Mouse (Mus musculus): Measurements from ENCODE around the gene Tbc1d9b. TPM values are rescaled to one million over a fixed set of nuclear protein-coding genes. Genes with fewer than 3 reads are reported as not detected.

Gene Tbc1d9b
- polyA plus RNA-seq, 1 experiment, result 10.9 TPM

DNA sequence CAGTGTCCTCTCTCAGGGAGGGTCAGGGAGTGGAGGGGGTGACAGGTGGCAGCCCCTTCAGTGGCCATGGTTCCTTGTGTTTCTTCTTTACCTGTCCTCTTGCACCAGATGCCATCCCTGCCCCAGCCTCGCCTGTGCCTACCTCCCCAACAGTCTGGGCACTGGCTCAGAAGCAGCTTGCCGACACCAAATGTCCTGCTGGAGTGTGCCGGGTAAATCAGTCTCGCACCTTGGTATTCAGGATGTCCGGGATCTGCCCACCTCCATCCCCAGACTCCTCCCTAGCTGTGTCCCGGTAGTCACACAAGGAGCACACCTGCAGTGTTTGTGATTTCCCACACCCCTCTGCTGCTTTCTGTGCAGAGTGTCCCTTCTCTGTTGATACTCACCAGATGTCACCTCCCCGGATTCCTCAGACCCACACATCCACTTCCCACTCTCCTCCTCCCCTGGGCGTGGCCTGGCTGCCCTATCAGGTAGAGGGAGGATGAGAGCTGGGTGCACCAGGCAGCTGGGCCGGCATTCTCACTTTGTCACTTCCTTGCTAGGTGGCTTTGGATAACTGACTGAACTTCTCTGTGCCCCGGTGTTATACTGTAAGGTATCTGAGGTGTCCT lies 7.1 kb downstream of the Tbc1d9b start:
- no peak overlapping the region for H3K27ac ChIP-seq (ENCODE audit: control insufficient read depth, insufficient read depth, low read depth, low read length)
- no peaks in the 10 kb centered on the region for H3K4me1 ChIP-seq (ENCODE audit: control insufficient read depth, insufficient read depth, low read length)
- TF ChIP-seq CTCF (IDR thresholded peaks at IDR 0.05; ENCODE audit: control insufficient read depth, insufficient read depth, insufficient replicate concordance, low read depth, low read length), result no peak
- no peak for TF ChIP-seq POLR2A (IDR thresholded peaks at IDR 0.05; ENCODE audit: control insufficient read depth, low read depth, low read length)
- no peak overlapping the region for H3K4me3 ChIP-seq (ENCODE audit: control insufficient read depth, low read depth, low read length)
- H3K27me3 ChIP-seq (ENCODE audit: control insufficient read depth, insufficient read depth, low read length), result no peaks in the 10 kb centered on the region
- no peaks in the 10 kb centered on the region for H3K36me3 ChIP-seq (ENCODE audit: control insufficient read depth, insufficient read depth, low read length)

DNA sequence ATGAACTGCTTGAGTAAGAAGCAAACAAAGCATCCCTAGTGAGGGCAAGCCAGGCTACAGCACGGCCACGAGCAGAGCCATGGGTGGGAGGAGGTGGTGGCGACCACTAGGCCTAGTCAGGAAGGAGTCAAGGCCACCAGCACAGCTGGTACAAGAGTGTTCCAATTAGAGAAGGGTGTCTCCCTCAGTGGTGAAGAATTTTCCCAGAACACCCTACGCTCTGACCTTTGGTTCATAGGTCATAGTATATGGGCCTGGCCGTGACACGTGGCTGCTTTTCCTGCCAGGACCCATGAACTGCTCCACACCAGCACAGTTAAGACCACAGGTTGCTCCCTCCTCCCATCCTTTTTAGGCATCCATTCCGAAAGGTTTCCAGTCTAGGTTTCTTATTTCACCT lies 8.4 kb downstream of the Tbc1d9b start:
- TF ChIP-seq CTCF (IDR thresholded peaks at IDR 0.05; ENCODE audit: control insufficient read depth, insufficient read depth, insufficient replicate concordance, low read depth, low read length) (no peak), POLR2A (IDR thresholded peaks at IDR 0.05; ENCODE audit: control insufficient read depth, low read depth, low read length) (no peak)
- H3K36me3 ChIP-seq (ENCODE audit: control insufficient read depth, insufficient read depth, low read length), result no peaks in the 10 kb centered on the region
- 0 out of 2 replicates have a peak overlapping the region, but pooled peaks have one; percentile 46 for H3K27ac ChIP-seq (ENCODE audit: control insufficient read depth, insufficient read depth, low read depth, low read length)

DNA sequence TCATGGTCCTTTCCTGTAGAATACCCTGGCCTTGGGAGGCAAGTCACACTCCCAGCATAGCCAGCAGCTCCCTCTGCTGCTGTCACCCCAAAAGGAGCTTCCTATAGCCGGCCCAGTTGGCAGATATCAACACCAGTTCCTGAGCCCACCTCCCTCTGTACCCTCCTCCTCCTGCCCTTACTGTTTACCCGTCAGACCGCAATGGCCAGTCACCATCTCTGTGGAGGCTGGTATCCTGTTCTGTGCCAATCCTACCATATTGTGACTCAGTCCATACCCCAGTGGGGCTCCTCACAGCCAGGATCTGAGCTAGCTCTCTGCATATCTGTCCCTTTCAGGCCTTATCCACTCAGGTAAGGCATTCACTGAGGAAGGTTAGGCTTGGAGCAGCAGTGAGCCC lies 14.3 kb downstream of the Tbc1d9b start:
- H3K4me1 ChIP-seq (ENCODE audit: control insufficient read depth, insufficient read depth, low read length), result peaks cover 5% of the 10 kb centered on the region
- no peaks in the 10 kb centered on the region for H3K36me3 ChIP-seq (ENCODE audit: control insufficient read depth, insufficient read depth, low read length)
- no peak overlapping the region for H3K4me3 ChIP-seq (ENCODE audit: control insufficient read depth, low read depth, low read length)
- TF ChIP-seq POLR2A (IDR thresholded peaks at IDR 0.05; ENCODE audit: control insufficient read depth, low read depth, low read length) (no peak), CTCF (IDR thresholded peaks at IDR 0.05; ENCODE audit: control insufficient read depth, insufficient read depth, insufficient replicate concordance, low read depth, low read length) (no peak)
- H3K27ac ChIP-seq (ENCODE audit: control insufficient read depth, insufficient read depth, low read depth, low read length), result no peak overlapping the region
- no peaks in the 10 kb centered on the region for H3K27me3 ChIP-seq (ENCODE audit: control insufficient read depth, insufficient read depth, low read length)

More for the DNA sequence above, 8.4 kb downstream of the Tbc1d9b start:
- Histone ChIP-seq H3K27me3 (ENCODE audit: control insufficient read depth, insufficient read depth, low read length) (no peaks in the 10 kb centered on the region), H3K4me3 (ENCODE audit: control insufficient read depth, low read depth, low read length) (no peak overlapping the region), H3K4me1 (ENCODE audit: control insufficient read depth, insufficient read depth, low read length) (no peaks in the 10 kb centered on the region)

DNA sequence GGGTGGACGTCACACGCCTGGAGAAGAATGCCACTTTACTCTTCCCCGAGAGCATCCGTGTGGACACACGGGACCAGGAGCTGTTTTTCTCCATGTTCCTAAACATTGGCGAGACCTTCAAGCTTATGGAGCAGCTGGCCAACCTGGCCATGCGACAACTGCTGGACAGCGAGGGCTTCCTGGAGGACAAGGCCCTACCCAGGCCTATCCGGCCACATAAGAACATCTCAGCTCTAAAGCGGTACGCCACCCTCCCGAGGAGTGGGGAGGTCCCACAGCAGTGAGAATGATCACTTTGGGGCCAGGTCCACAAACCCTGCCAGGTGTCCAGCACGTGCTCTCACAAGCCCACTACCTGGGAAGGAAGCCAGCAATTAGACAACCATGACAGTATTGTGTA lies 14.9 kb downstream of the Tbc1d9b start:
- TF ChIP-seq CTCF (IDR thresholded peaks at IDR 0.05; ENCODE audit: control insufficient read depth, insufficient read depth, insufficient replicate concordance, low read depth, low read length) (no peak), POLR2A (IDR thresholded peaks at IDR 0.05; ENCODE audit: control insufficient read depth, low read depth, low read length) (no peak)
- H3K27ac ChIP-seq (ENCODE audit: control insufficient read depth, insufficient read depth, low read depth, low read length), result no peak overlapping the region
- H3K27me3 ChIP-seq (ENCODE audit: control insufficient read depth, insufficient read depth, low read length), result no peaks in the 10 kb centered on the region
- no peaks in the 10 kb centered on the region for H3K36me3 ChIP-seq (ENCODE audit: control insufficient read depth, insufficient read depth, low read length)
- H3K4me1 ChIP-seq (ENCODE audit: control insufficient read depth, insufficient read depth, low read length), result peaks cover 5% of the 10 kb centered on the region
- H3K4me3 ChIP-seq (ENCODE audit: control insufficient read depth, low read depth, low read length), result no peak overlapping the region

DNA sequence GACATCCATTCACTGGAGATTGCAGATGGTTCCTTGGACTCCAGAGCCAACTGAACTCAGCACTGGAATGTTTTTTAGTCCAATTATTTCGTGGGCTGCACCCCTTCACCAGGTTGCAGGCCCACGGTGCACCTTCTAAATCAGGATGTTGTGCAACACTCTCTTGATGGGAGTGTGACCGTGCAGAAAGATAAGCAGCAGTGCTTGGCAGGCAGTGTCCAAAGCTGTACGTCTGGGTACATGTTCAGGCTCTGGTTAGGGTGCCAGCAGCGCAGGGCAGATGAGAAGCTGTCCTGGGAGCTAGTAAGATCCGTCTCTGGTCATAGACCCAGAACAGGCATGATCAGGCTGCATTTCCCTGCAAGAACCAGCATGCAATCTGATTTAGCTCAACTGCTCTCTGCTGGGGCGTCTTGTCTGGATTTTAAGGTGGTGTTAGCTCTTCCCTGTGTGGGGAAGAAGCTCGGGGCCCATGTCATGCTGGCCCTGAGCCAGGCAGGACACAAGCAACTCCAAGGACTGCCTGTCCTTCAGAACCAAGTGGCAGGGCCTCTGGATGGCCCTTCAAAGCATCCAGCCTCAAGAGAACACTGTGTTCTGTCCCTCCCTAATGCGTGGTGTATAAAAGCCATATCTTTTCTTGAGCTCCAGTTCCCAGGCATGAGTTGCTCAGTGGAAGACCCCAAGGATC lies 16.2 kb downstream of the Tbc1d9b start:
- H3K36me3 ChIP-seq (ENCODE audit: control insufficient read depth, insufficient read depth, low read length), result no peaks in the 10 kb centered on the region
- H3K27me3 ChIP-seq (ENCODE audit: control insufficient read depth, insufficient read depth, low read length), result no peaks in the 10 kb centered on the region
- H3K27ac ChIP-seq (ENCODE audit: control insufficient read depth, insufficient read depth, low read depth, low read length), result peak overlapping the region; percentile 92
- no peak overlapping the region for H3K4me3 ChIP-seq (ENCODE audit: control insufficient read depth, low read depth, low read length)
- peaks cover 5% of the 10 kb centered on the region for H3K4me1 ChIP-seq (ENCODE audit: control insufficient read depth, insufficient read depth, low read length)
- TF ChIP-seq CTCF (IDR thresholded peaks at IDR 0.05; ENCODE audit: control insufficient read depth, insufficient read depth, insufficient replicate concordance, low read depth, low read length) (no peak), POLR2A (IDR thresholded peaks at IDR 0.05; ENCODE audit: control insufficient read depth, low read depth, low read length) (no peak)

DNA sequence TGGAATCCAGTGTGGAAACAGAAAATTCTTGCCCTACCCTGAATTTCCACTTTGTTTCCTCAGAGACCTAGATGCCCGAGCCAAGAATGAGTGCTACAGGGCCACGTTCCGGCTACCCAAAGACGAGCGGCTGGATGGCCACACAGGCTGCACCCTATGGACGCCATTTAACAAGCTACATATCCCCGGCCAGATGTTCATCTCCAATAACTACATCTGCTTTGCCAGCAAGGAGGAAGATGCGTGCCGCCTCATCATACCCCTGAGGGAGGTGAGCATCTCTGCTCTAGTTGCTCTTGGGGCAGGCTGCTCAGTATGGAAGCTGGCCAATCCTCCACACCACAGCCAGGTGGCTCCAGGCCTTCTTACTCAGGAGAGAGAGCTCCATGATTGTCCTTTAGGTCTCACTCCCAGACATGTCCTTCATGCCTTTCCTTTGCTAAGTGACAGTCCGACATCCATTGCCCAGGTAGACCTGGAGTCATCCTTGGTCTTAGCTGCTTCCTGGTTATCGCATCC lies 16.8 kb downstream of the Tbc1d9b start:
- Histone ChIP-seq H3K27me3 (ENCODE audit: control insufficient read depth, insufficient read depth, low read length) (no peaks in the 10 kb centered on the region), H3K36me3 (ENCODE audit: control insufficient read depth, insufficient read depth, low read length) (no peaks in the 10 kb centered on the region), H3K27ac (ENCODE audit: control insufficient read depth, insufficient read depth, low read depth, low read length) (peak overlapping the region; percentile 58), H3K4me3 (ENCODE audit: control insufficient read depth, low read depth, low read length) (no peak overlapping the region), H3K4me1 (ENCODE audit: control insufficient read depth, insufficient read depth, low read length) (peaks cover 5% of the 10 kb centered on the region)
- TF ChIP-seq CTCF (IDR thresholded peaks at IDR 0.05; ENCODE audit: control insufficient read depth, insufficient read depth, insufficient replicate concordance, low read depth, low read length) (no peak), POLR2A (IDR thresholded peaks at IDR 0.05; ENCODE audit: control insufficient read depth, low read depth, low read length) (no peak)

DNA sequence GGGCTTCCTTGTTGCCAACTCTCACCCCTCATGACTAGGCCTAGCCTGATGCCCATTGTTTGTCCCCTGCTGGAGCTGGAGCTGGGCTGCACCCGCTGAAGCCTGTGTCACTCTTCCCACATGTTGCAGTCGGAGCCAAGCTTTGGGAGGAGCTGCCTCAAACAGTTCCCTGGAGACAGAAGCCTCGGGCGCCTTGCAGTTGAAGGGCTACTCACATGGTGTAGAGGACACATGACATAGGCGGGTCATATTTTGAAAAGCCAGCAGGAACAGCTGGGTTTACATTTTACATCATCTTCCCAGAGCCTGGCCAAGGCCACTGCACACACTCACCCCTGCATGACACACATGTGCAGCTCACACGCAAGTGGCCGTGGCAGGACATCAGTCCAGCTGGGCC lies 18.0 kb downstream of the Tbc1d9b start:
- no peak for TF ChIP-seq CTCF (IDR thresholded peaks at IDR 0.05; ENCODE audit: control insufficient read depth, insufficient read depth, insufficient replicate concordance, low read depth, low read length)
- no peak for TF ChIP-seq POLR2A (IDR thresholded peaks at IDR 0.05; ENCODE audit: control insufficient read depth, low read depth, low read length)
- no peak overlapping the region for H3K4me3 ChIP-seq (ENCODE audit: control insufficient read depth, low read depth, low read length)
- H3K27me3 ChIP-seq (ENCODE audit: control insufficient read depth, insufficient read depth, low read length), result no peaks in the 10 kb centered on the region
- no peaks in the 10 kb centered on the region for H3K36me3 ChIP-seq (ENCODE audit: control insufficient read depth, insufficient read depth, low read length)
- peaks cover 5% of the 10 kb centered on the region for H3K4me1 ChIP-seq (ENCODE audit: control insufficient read depth, insufficient read depth, low read length)
- no peak overlapping the region for H3K27ac ChIP-seq (ENCODE audit: control insufficient read depth, insufficient read depth, low read depth, low read length)
